Mouse (Mus musculus): Measurements from ENCODE around the gene Rab26.

DNA sequence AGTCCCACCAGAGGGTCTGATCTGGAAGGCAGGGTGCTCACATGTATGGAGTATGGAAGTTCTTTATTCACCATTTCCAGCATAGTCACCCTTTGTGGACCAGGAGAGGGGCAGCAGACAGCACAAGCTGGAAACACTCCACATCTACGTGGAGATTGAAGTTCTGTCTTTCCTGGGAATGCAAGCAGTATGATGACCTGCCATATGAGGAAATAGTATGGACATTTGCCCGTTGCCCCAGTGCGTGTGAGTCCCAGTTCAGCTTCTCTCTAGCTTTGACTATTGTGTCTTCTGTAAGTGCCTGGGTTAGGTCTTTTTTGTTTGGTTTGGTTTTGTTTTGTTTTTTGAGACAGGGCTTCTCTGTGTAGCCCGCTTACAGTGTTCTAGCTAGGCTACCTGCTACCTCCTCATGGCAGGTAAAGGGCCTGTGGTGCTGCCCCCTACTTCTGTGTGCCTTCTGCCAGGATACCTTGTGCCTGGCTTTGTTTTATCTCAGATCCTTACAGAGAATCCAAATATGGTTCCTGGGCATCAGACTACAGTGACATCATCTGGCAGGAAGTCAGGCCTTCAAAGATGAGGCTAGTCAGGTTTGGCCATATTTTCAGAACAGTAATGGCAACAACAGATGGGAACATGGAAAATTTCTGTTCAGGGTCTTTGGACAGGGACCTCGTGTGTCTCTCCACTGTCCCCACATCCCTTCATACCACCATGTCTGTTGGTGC is 26.5 kb upstream of the Rab26 start:
- no peak for TF ChIP-seq POLR2A (IDR thresholded peaks at IDR 0.05; ENCODE audit: borderline replicate concordance, insufficient read depth, low read length)
- no peak for TF ChIP-seq CTCF (IDR thresholded peaks at IDR 0.05; ENCODE audit: borderline replicate concordance, insufficient read depth, low read depth, low read length)

Measured in cerebellum, adult 2 months (tissue).